Mouse (Mus musculus): ENCODE results near the gene Ddx3y.
A peak's percentile ranks its signal among the peaks of the same experiment; 100 is the strongest.

Ddx3y gene

DNA sequence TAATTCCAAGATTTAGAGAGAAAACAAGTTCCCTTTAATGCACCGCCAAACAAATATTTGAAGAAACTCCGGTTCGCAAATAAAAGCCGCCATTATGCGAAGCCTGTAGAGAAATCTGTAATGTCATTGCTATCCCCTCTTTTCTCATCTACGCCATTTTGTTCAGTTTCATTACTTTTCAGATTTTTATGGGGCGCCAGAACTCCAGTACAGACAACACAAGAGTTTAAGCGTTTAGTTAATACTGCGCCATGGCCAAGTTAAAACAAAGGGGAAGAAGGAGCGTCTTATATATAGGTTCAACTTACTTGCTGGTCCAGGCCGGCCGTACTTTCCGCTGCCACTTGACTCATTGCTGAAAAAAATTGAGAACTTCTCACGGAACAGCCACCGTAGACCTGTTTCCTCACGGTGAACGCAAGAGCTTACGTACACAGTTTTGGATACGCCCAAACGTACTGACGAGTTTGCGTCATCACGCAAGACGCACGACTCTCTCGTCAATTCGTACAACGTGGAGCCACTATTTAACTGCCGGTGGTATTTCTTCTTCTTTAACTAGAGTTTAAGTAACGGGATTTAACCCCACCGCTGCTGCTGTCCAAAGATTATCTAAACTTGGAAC lies at the start of gene Ddx3y:
Ddx3y (minus strand) TSS at position 459 of the 625 bp plus-strand sequence.
- peak in 1 of 2 experiments; percentile 36 for DNase-seq (ENCODE audit: low read depth in 1 of 2, low spot score in 2 of 2)

DNA sequence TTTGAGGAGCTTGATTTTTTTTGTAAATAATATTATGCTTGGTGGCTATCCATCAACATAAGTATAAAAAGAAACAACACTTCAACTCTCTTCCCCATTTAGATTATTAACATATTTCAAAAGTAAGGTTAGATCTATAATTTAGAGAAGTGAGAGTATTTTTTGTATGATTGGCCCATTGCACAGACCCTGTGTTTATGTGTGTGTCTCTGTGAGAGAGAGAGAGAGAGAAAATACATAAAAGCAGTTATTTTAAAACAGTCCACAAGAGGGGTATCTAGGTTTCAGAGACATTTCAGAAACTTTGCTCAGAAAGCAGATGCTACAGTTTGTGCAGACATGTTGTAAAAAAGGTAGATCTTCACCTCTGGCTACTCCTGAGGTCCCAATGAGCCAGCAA lies 7.3 kb upstream of the Ddx3y start:
- DNase-seq (ENCODE audit: low read depth in 1 of 2, low spot score in 2 of 2) = no peak

DNA sequence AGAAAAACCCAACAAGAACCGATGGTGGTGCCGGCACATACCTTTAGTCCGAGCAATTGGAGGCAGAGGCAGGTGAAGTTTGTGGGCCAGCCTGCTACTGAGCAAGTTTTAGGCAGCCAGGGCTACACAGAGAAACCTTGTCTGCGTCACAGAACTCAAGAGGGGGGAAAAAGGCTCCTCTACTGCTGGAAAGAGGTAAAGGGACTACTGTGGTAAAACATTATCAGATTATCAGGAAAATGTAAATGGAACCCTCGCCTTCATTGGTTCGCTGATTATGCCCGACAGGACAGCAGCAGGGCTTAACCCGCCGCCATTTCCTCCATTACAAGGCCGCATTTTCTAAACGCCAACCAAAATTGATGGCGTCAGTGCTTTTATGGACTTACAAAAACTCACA lies 694 bp downstream of the Ddx3y start:
- no peak for DNase-seq (ENCODE audit: low read depth in 1 of 2, low spot score in 2 of 2)

DNA sequence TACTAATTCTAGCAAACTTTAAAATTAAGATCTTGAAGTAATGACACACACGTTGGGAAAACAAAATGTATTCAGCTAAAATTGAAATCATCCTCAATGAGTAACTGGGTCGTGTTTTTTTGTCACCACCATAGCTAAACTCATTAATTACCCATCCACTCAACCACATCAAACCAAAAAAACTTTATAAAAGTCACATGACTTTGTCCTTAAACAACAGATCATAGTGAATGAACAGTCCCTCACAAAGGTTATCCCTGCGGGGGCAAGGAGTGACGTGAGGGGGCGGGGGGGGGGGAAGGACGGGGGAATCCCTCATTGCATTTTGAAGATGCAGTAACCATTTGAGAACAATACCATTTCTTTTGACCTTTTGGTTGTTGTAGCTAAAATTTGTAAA lies 40.3 kb downstream of the Ddx3y start:
- DNase-seq (ENCODE audit: low read depth in 1 of 2, low spot score in 2 of 2) = no peak

DNA sequence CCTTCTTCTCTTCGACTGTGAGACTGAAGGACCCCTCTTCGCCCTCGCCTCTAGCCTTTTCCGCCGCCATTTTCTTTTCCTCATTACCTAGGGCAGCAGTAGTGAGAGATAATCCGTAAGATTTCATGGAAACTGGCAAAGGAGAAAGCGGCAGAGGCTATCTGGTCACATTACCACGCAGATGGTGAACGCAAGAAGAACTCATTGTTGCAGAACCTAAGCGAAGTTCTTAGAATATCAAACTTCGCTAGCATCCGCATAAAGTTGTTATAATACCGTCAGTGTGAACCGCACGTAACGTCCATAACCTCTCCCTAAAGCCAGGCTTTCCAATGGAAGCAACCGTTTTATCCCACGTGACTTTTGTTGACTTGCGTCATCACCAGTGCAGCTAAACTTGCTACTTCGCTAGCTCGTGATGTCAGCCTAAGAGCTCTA lies 41.0 kb downstream of the Ddx3y start, which contains the start of gene Uty:
Uty (minus strand) TSS at position 334 of the 438 bp plus-strand sequence.
- peak in 1 of 2 experiments; percentile 36 for DNase-seq (ENCODE audit: low read depth in 1 of 2, low spot score in 2 of 2)

DNA sequence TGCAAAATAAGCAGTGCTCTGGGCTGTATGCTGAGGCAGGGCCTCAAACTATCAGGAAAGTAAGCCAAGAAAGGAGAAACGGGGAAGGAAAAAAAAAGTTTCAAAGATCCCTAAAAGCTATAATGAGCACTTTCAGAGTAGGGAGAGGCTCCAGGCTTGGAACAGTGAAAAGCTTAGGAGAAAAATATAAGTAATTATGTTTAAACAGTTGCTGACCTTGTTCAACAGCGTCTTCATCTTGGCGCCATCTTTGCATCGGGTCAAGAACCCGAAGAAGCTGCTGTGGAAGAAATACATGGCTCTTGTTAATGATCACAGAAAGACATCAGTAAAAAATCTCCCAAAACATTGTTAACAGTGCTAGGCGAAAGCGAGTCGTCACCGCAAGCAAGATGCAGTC lies 41.5 kb downstream of the Ddx3y start:
- DNase-seq (ENCODE audit: low read depth in 1 of 2, low spot score in 2 of 2) = no peak

DNA sequence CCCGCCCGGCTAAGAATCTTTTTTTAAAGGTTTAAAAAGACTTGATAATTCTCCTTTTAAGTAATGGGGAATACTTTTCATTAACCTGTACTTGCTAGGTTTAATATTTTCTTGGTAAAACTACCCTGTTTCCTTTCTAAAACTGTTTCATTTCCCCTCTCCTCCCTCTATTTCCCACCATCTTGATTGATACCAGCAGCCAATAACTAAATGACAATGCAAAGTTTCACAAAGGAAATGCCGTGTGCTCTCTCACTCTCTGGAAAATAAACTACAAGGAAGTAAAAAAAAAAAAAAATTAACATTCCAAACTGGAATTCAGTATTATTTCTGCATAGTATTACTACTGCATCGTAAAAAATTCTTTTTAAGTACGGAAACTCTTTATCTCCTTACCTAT lies 42.0 kb downstream of the Ddx3y start:
- no peak for DNase-seq (ENCODE audit: low read depth in 1 of 2, low spot score in 2 of 2)

DNA sequence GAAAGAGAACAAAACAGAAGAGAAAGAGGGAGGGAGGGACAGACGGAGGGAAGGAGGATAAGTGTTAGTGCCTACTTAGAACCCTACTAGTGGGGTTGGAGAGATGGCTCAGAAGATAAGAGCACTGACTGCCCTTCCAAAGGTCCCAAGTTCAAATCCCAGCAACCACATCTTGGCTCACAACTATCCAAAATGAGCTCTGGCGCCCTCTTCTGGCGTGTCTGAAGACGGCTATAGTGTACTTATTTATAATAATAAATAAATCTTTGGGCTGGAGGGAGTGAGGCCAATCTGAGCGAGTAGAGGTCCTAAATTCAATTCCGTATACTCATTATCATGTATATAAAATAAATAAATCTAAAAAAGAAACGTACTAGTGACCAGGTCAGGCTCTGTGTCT lies 66.4 kb downstream of the Ddx3y start:
- no peak for DNase-seq (ENCODE audit: low read depth in 1 of 2, low spot score in 2 of 2)
